Comparison of ENCODE assay signal across 7 mouse cellular contexts in the genomic region with DNA sequence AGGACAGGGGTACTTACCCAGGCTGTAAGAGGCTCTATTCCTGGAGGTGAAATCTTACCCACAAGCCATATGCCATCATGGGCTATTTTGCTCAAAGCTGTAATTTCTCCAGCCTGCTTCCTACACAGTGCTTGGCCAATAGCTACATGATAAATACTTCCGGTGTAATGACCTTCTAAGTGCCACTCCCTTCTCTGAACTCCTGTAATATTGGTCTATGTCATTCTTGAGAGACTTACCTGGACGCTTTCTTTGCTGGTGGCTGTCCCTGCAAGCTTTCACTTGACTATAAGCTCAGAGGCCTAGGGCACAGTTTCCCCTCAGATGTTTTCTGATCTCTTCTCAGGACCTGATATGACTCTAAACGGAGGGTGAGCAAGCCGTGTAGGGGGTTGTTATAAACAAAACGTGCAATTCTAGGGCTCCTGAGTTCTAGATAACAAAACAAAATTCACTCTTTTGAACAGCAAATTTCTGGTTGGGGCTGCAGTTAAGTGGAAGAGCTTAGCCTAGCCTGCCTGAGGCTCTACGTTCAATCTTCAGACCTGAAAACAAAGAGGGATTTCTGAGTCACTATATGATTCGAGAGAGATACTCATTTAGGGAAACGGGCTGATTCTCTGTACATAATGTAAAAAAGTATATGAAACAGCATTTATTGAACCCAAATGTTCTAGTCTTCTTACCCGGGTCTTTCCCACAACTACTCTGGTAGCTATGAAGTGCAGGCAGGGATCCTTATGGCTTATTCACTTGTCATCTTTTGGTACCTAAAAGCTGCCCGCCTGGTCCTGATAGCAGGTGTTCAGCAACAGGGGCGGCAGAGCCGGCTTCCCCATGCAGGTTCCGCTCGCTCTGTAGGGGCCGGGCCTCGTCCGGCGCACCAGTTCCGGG. TPM values are rescaled to one million over a fixed set of nuclear protein-coding genes. Genes with fewer than 3 reads are reported as not detected.
DNase-seq lines count a peak whose midpoint lies in the region; ATAC-seq lines count a peak whose summit lies in the region.

No protein-coding gene starts in this region.

- H3K4me1 ChIP-seq in neural tube, embryonic 11.5 days (ENCODE audit: control insufficient read depth, insufficient read depth, low read length), result peaks cover 25% of the 10 kb centered on the region
- peaks cover 52% of the 10 kb centered on the region for H3K4me1 ChIP-seq in forebrain, embryonic 10.5 days
- peaks cover 53% of the 10 kb centered on the region for H3K4me1 ChIP-seq in liver, embryonic 11.5 days (replicated peaks; ENCODE audit: control insufficient read depth, insufficient read depth, low read length)
- peaks cover 39% of the 10 kb centered on the region for H3K4me1 ChIP-seq in stomach, embryonic 16.5 days (ENCODE audit: control insufficient read depth, insufficient read depth, low read length)

- no peaks in the 10 kb centered on the region for H3K9me3 ChIP-seq in neural tube, embryonic 11.5 days (ENCODE audit: control insufficient read depth, low read length)
- no peaks in the 10 kb centered on the region for H3K9me3 ChIP-seq in forebrain, embryonic 10.5 days
- no peaks in the 10 kb centered on the region for H3K9me3 ChIP-seq in liver, embryonic 11.5 days (ENCODE audit: control insufficient read depth, low read length)
- H3K9me3 ChIP-seq in stomach, embryonic 16.5 days (replicated peaks; ENCODE audit: control insufficient read depth, low read length), result no peaks in the 10 kb centered on the region

- H3K9ac ChIP-seq in neural tube, embryonic 11.5 days (ENCODE audit: low read length), result peak overlapping the region; percentile 74
- peak overlapping the region; percentile 74 for H3K9ac ChIP-seq in liver, embryonic 11.5 days (ENCODE audit: low read depth, low read length)
- peak overlapping the region; percentile 80 for H3K9ac ChIP-seq in stomach, embryonic 16.5 days (ENCODE audit: low read length)

- H3K27me3 ChIP-seq in neural tube, embryonic 11.5 days (ENCODE audit: control insufficient read depth, insufficient read depth, low read length), result no peaks in the 10 kb centered on the region
- H3K27me3 ChIP-seq in forebrain, embryonic 10.5 days (ENCODE audit: poor library complexity, severe bottlenecking), result no peaks in the 10 kb centered on the region
- no peaks in the 10 kb centered on the region for H3K27me3 ChIP-seq in liver, embryonic 11.5 days (replicated peaks; ENCODE audit: control insufficient read depth, insufficient read depth, low read length)
- H3K27me3 ChIP-seq in stomach, embryonic 16.5 days (ENCODE audit: control insufficient read depth, insufficient read depth, low read length), result no peaks in the 10 kb centered on the region

- H3K4me2 ChIP-seq in neural tube, embryonic 11.5 days (ENCODE audit: low read depth), result peak overlapping the region; percentile 76
- peak overlapping the region; percentile 88 for H3K4me2 ChIP-seq in liver, embryonic 11.5 days
- peak overlapping the region; percentile 72 for H3K4me2 ChIP-seq in stomach, embryonic 16.5 days (ENCODE audit: low read depth, low read length)

- H3K4me3 ChIP-seq in neural tube, embryonic 11.5 days (ENCODE audit: low read depth, low read length), result peak overlapping the region; percentile 87
- peak overlapping the region; percentile 78 for H3K4me3 ChIP-seq in forebrain, embryonic 10.5 days
- H3K4me3 ChIP-seq in liver, embryonic 11.5 days (ENCODE audit: low read depth, low read length), result peak overlapping the region; percentile 80
- H3K4me3 ChIP-seq in stomach, embryonic 16.5 days (replicated peaks; ENCODE audit: low read length), result peak overlapping the region; percentile 94

- H3K27ac ChIP-seq in neural tube, embryonic 11.5 days (ENCODE audit: low read depth, low read length), result peak overlapping the region; percentile 83
- peak overlapping the region; percentile 97 for H3K27ac ChIP-seq in forebrain, embryonic 10.5 days
- H3K27ac ChIP-seq in liver, embryonic 11.5 days (ENCODE audit: low read depth, low read length), result peak overlapping the region; percentile 85
- peak overlapping the region; percentile 89 for H3K27ac ChIP-seq in stomach, embryonic 16.5 days (ENCODE audit: low read length)

- ATAC-seq in neural tube, embryonic 11.5 days (ENCODE audit: insufficient read depth, low FRiP score, low TSS enrichment), result no peak; the same call in 1 of the 2 replicates
- ATAC-seq in liver, embryonic 11.5 days (replicated peaks; ENCODE audit: low FRiP score), result peak; percentile 79
- no peak for ATAC-seq in stomach, embryonic 16.5 days (ENCODE audit: insufficient read depth, low FRiP score)

- H3K36me3 ChIP-seq in neural tube, embryonic 11.5 days (ENCODE audit: control insufficient read depth, insufficient read depth, low read length), result no peaks in the 10 kb centered on the region
- H3K36me3 ChIP-seq in forebrain, embryonic 10.5 days (replicated peaks), result 0 out of 2 replicates have a peak, but pooled peaks cover 7% of the 10 kb centered on the region
- H3K36me3 ChIP-seq in liver, embryonic 11.5 days (ENCODE audit: control insufficient read depth, insufficient read depth, low read length), result no peaks in the 10 kb centered on the region
- no peaks in the 10 kb centered on the region for H3K36me3 ChIP-seq in stomach, embryonic 16.5 days (ENCODE audit: control insufficient read depth, insufficient read depth, low read length)

- DNase-seq in neural tube, embryonic 11.5 days (ENCODE audit: low spot score), result no peak
- no peak for DNase-seq in neural tube, embryonic 10.5 days (ENCODE audit: extremely low spot score, low spot score)
- DNase-seq in forebrain, embryonic 10.5 days (ENCODE audit: extremely low spot score, low spot score), result no peak
- DNase-seq in liver, embryonic 11.5 days (ENCODE audit: low spot score), result no peak
- no peak for DNase-seq in thymus, postnatal 36 days
- no peak for DNase-seq in cerebellum, adult 18-20 months

- WGBS in neural tube, embryonic 11.5 days, result 22% methylated on average over 19 of the region's 19 CpGs
- WGBS in forebrain, embryonic 10.5 days, result 23% methylated on average over 19 of the region's 19 CpGs
- 13% methylated on average over 19 of the region's 19 CpGs for WGBS in liver, embryonic 11.5 days
- 9% methylated on average over 19 of the region's 19 CpGs for WGBS in stomach, embryonic 16.5 days

RNA-seq across cellular contexts. Expression of a gene that starts 0.8 kb away (rescaled TPM):
- 263 and 269 TPM in 2 replicates for polyA plus RNA-seq in neural tube, embryonic 11.5 days (2014; fragmentation: Nextera tagmentation; extraction: Ambion mirVana)
- polyA plus RNA-seq in forebrain, embryonic 10.5 days (2016; fragmentation: Nextera tagmentation; extraction: Ambion mirVana), result 340 and 360 TPM in 2 replicates
- 250 and 257 TPM in 2 replicates for polyA plus RNA-seq in liver, embryonic 11.5 days (2014; fragmentation: Nextera tagmentation; extraction: Ambion mirVana)
- 421 and 434 TPM in 2 replicates for polyA plus RNA-seq in stomach, embryonic 16.5 days (2015; fragmentation: Nextera tagmentation; extraction: Ambion mirVana)
